Mouse (Mus musculus) kidney, adult 18-20 months (tissue): ENCODE results near the gene Dbnl.

Source experiments
- DNase-seq: peaks from one replicate; pipeline ENCODE4 v3.0.0; 2021

Gene Dbnl

DNA sequence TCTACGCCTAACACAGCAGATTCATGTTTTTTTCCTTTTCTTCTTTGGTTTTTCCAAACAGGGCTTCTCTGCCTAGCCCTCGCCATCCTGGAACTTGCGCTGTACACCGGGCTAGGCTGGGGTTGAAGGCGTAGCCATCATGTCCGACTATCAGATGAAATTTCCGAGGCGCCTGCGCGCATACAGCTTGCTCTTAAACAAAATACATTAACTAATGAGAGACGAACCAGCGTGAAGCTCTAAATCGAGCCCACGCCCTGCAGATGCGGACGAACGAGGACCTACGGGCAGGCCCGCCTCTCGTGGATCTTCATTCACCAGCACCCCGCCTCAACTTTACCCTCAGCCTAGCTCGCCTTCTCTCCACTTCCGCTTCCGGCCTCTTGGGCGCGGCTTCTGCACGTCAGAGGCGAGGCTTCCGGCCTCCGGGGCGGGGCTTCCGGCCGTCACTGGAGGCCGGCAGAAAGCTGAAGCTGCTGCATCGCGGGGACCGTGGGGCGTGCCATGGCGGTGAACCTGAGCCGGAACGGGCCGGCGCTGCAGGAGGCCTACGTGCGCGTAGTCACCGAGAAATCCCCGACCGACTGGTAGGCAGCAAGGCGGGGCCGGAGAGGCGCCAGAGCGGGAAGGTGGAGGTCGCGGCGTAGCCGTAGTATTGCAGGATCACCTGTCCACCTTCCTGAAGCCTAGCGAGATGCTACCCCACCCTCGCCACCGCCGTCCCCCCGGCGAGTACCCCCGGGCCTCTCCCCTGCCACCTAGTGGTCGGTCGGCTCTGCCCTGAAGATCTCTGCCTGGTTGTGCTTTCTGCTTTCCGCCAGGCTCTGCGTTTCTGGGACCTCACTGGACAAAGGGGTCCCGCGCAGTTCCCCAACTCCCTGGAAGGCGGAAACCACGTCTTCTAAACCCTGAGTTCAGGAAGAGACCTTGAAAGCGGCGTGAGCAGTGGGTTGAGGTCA lies at the start of gene Dbnl:
Dbnl (plus strand) TSS at position 433 of the 959 bp plus-strand sequence.
- DNase-seq: peak; percentile 97

DNA sequence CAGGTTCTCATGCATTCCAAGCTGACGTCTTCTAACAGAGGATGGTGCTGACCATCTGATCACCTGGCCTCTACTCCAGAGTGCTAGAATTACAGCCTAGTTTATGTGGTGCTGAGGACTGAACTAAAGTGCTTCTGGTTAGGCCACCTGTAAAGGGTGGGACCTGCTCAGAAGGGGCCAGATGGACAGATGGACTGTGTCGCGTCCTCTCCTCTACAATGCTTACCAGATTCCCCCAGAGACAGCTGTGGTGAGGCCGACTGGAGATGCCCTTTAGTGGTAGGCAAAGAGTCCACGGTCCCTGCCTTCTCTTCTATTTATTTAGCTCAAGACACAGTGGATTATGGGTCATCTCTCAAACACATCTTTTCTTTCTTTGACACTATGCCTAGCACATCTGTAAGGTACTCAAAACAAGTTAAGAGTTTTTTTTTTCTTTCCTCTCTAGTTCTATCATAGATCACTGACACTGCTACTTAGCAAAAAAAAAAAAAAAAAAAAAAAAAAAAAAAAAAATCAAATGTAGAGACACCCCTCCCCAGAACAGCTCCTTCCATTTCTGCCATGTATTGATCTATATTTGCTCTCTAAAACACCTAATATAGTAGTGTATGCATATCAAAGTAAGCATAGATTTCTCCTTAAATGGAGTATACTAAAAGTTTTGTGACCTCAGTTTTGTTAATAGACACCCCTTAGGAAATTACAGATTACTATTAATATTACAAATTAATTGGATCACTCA lies 49.2 kb upstream of the Dbnl start:
- no peak for DNase-seq

DNA sequence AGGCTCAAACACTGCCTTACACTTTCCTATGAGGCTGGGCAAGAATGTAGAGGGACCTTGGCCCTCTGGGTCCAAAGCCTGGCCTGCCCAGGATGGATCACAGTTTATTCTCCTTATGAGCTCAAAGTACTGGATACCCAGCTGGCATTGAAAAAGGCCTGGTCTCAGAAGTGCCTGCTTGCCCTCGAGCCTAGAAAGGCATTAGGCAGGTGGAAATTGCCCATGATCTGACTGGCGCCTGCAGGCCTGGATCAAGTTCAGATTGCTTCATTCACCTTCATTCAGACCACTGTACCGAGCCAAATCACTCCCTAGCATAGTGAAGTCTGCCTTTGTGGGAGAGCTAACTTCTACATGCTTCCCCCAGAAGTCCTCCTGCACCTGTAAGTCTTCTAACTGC lies 48.4 kb upstream of the Dbnl start:
- peak; percentile 68 for DNase-seq

DNA sequence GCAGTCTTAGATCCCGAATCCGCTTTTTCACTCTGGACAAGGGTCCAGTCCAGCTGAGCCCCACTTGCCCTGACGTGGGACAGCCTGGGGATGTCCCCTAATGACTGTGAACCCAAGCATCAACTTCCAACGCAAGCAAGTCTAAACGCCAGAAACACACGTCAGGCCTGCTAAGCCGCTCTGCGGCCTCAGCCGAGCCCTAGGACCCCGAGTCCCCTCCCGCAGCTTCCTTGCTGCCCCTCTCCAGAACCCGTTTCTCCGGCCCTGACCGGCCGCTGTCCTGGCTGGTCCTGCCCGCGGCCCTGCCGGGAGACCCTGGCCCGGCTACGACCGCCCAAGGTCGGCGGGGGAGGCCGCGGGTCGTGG lies 47.7 kb upstream of the Dbnl start:
- DNase-seq: no peak

DNA sequence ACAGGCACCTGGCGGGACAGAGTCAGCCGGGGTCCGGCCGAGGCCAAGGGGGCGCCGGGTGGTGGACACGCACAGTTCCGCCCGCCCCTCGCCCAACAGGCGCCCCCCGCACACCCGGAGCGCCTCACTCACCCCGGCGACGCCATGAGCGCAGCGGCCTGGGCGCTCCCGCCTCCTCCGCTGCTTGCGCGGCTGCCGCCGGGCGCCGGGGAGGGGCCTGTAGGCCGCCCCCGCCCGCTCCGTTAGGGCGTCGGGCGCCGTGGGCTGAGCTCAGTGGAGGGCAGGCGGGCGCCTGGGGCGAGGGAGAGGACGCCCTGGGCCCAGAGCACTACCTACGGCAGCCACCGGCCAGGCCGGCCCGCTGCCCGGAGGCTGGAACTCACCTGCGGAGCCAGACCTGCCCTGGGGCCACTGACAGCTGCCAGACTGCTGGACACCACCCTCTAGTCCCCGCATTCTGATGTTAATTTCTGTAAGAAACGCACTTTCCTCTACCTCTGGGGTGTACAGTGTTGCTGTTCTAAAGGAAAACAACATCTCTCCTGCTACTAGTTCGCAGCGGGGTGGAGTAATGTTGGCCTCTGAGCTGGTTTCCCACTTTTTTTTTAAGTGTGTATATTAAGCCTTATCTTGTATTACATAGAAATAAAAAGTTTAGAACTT lies 47.2 kb upstream of the Dbnl start:
- DNase-seq: peak; percentile 86

DNA sequence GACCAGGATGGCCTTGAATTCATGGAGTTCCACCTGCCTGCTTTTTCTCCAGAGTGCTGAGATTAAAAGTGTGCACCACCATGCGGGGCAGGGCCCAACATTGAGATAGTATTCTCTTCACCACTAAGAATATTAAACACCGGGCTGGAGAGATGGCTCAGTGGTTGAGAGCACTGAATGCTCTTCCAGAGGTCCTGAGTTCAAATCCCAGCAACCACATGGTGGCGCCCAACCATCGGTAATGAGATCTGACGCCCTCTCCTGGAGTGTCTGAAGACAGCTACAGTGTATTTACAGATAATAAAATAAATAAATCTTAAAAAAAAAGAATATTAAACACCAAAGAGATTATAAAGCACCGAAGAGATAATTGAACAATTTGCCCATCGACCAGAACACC lies 46.2 kb upstream of the Dbnl start:
- no peak for DNase-seq

DNA sequence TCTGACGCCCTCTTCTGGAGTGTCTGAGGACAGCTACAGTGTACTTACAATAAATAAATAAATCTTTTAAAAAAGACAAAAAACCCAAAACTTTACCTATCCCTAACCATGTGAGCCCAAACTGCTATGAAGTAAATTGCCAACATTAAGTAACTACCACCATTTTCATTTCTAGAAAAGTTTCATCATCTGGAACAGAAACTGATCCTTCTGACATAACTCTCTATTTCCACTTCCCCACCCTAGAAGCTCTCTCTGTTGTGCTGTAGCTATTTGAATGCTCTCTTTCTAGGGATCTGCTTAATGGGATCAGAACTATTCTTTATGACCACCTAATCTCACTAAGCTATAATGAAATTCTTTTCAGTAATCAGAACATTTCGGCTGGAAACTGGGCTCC lies 43.3 kb upstream of the Dbnl start:
- DNase-seq: no peak

DNA sequence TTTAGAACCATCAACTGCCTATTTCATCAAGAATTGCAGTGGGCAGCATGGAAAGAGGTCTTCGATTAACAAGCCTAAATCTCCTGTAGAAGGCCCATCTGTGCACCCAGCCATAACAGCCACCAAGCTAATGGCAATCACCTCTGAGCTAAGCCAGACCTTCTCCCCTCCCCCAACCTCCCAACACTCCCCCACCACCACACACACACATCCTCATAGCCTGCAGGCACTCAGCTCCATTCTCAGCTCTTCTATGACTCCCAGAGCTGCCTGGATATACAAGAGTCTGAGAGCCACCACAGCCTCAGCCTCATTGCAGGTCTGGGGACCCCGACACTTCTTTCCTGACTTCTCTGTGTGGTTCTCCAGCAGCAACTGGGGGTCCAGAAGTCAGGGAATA lies 34.5 kb upstream of the Dbnl start:
- no peak for DNase-seq

DNA sequence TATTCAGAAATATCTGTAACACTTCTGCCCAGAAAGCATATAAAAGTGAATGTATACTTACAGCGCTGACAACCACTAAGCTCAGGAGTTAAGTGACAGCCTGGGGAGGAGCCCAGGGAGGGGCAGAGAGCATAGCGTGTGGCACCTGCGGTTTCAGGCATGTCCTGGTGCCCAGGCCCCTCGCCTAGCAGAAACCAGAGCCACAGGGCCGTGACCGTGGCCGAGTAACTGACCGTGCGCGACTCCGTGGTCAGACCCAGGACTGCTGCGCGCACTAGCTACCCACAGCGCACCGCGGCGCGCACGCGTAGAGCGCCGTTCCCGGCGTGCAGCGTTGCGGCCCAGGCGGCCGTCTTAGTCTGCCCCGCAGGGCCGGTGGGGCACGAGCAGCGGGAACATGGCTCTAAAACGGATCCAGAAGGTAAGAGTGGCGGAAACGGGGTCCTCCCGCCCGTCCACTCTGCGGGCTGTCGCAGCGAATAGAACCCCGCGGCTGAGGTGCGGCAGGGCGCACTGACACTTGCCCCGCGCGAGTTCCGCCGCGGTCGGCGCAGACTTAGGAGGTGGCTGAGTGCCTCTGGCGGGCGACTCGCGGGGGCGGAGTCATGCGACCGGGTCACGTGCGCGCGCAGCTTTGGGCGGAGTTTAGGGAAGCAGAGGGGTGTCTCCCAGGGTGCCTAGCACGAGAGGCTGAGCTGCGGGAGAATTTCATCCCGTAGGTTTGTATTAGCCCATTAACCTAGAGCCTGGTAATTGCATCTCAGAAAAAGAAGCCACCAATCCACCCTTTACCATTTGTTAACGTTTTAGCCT lies 26.3 kb upstream of the Dbnl start, which contains the start of gene Urgcp:
Urgcp (minus strand) TSS at position 557 of the 813 bp plus-strand sequence.
- DNase-seq: peak; percentile 96

DNA sequence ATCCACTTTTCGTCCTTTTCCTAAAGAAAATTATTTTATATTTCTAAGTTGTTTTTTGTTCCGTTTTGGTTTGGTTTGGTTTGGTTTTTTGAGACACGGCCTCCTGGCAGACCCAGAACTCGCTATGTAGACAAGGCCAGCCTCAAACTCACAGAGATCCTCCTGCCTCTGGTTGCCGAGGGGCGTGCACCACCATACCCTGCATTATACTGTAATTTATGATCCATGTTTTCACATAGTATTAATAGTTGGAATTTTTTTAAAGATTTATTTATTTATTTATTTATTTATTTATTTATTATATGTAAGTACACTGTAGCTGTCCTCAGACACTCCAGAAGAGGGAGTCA lies 25.7 kb upstream of the Dbnl start:
- DNase-seq: no peak

DNA sequence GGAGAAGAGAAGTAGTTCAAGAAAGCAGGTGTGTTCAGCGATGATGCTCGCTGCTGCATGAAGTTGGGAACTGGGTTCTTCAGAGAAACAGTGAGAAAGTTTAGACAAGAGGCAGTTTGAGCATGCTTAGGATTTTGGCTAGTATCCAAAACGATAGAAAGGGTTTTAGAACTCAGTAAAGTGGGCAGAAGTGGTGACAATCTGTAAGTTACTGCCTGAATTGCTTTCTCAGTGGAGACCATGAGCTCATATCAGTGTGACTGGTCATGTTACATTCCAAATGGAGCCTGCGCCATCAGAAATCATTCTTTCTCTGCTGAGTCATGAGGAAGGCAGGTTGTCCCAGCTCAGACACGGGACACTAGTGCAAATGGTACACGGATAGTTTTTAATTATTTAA lies 22.3 kb upstream of the Dbnl start:
- DNase-seq: no peak

DNA sequence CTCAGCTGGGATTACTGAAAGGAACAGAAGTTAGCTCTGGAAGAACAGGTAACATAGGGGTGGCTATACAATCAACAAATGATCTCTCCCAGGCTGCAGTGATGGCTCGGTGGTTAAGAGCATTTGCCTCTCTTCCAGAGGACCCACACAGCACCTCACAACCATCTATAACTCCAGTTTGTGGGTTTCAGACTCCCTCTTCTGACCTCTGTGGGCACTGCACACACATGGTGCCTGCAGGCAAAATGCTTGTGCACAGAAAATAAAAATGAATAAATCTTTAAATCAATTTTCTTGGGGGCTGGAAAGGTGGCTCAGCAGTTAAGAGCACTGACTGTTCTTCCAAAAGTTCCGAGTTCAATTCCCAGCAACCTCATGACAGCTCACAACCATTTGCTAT lies 9.8 kb upstream of the Dbnl start:
- DNase-seq: no peak

DNA sequence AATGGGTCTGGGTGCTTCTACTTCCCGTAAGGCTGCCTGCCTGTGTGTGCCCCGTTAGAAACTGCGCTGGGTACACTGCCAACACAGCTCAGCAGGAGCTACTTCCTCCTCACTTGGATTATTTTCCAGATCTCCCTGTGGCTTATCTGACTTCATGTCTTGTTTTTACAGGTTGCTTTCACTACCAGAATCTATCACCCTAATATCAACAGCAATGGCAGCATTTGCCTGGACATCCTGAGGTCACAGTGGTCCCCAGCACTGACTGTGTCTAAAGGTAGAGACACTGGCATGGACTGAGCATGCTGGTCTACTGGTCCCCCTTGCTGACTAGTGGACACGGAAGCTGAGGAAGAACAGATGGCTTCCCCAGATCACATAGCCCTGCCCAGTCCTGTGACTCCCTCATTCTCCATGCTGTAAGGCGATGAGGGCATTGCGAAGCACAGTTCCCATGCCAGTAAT lies 8.2 kb upstream of the Dbnl start:
- DNase-seq: no peak

DNA sequence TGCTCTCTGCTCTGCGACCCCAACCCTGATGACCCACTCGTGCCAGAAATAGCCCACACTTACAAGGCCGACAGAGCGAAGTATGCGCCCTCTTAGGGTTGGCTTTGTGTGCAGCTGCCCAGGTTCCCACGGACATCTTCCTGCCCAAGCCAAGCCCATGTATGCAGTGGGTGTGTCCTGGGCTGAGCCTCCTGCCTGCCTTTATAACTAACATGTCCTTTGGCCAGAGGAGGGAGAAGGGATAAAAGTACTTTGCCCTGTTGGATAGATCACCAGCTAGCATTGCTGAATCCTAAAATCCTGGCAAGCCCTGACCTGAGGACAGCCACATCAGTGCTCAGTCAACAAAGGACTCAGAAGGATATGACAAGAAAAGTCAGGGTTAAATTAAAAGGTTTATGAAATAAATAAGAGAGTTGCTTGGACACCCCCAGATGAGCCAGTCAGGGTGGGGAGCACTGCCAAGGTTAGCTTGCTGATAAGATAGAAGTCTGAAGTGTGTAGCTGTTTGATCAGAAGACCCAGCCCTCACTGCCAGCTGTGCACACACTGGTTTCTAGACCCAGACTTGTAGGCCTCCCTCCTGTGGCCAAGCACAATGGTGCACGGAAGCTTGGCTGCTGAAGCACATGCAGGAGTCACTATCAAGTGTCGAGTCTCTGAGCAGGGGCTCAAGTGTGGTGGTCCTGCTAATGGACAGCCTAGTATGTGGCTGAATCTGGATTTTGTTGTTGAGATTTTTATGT lies 5.9 kb upstream of the Dbnl start:
- DNase-seq: no peak

DNA sequence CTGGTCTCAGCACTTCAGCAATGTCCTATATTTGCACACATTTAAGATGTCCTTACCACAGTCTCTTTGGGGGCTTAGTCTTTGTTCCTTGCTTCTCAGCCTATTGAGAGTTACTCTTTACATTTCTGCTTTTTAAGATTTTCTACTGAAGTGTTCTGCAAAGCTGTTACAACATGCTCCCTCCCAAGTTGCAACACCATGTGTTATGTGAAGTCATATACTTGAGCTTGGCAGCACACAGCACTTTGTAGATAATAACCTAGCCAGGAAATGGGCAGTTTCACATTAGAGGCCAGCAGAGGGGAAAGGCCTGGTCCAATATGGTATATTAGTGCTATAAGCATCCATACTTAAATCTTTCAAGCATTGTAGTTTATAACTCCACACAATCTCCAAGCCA lies 2.6 kb upstream of the Dbnl start:
- no peak for DNase-seq

DNA sequence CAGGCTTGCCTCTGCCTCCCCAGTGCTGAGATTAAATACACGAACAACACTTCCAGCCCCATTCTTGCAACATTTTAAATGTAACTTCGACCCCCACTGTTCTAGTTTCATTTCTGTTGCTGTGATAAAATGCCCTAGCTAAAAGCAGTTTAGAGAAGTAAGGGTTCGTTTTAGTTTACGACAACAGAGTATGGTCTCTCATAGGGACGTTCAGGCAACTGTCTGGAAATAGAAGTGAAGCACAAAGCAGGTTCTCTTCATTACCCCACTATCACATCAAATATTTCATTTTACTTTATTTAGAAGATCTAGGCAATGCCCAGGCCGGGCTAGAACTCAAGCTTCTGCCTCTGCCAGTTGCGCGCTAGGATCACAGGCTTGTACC lies 625 bp upstream of the Dbnl start:
- DNase-seq: no peak

DNA sequence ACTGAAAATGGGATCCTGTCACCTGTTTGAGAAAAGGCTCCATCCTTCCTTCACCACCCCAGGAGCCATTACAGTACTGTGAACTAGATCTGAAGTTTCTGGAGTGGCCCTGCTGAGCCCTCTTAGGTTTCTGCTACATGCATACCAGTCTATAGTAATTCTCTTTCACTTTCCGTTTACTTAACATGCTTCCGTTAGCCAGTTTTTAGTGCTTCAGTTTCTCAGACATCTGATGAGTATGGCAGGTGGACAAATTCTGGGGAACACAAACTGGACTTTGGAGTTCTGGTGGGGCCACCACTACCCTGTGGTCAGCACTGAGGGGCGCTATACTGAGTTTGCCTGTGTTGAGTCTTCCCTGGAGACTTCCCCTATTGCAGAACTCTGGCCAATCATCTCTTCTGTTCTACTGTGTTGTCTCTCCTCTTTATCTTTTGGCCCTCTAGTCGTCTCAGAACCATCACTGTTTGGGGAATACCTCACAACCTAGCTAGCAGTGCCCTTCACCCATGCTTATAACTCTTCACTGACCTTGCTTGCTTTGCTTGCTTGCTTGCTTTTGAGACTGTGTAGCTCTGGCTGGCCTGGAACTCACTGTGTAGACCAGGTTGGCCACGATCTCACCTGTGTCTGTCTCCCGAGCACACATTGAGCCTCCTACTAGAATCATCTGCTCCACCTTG lies 924 bp downstream of the Dbnl start:
- no peak for DNase-seq

DNA sequence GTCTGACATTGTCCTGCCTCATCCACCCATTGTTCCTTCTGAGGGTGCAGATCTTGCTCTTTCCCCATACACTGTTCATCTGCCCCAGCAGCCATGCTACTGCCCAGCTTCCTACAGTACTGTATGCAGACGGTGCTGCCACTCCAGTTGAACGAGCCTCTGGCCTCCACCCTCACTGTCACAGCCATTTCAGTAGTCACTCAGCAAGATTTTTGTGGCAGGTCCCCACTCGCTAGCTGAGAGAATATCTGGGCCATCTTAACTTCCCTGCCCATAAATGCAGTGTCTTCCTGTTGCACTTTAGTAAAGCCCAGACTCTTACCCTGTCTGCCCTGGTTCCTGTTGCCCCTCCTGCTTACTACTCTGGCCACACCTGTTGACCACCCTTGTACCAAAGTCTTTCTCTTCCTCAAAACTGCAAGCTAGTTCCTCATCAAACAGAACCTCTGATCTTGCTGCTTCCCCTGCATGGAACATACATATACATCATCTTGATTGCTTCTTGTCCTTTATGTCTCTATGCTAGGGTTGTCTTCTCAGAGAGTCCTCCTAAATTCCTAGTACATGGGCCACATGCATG lies 1.6 kb downstream of the Dbnl start:
- DNase-seq: no peak

DNA sequence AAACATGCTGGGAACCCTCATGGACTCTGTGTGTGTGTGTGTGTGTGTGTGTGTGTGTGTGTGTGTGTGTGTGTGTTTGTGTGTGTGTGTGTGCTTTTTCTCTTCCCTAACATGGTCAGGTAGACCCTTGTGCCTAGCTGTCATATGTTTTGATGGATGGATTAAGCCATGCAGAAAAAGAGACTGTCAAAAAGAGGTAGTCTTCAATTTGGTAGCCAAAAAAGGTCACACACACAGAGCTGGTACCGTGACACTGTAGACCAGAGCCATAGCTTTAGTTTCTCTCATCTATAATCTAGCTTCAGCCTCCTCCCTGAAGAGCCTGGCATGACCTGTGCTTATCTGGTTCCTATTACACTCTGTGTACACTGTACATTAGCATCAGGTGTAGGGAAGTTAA lies 2.1 kb downstream of the Dbnl start:
- DNase-seq: no peak

DNA sequence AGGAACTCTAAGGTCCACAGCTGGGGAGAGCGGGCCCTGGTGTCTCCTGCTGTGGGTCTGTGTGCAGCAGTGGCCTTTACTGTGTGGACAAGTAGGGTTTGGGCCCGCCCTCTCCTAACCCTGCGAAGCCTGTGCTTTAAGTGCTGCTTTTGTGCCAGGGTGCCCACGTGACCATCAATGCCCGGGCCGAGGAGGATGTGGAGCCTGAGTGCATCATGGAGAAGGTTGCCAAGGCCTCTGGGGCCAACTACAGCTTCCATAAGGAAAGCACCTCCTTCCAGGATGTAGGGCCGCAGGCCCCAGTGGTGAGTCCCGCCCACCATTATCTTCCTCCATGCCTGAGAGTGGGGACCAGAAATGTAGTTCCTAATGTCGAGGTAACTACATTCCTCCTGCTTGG lies 7.0 kb downstream of the Dbnl start:
- no peak for DNase-seq

DNA sequence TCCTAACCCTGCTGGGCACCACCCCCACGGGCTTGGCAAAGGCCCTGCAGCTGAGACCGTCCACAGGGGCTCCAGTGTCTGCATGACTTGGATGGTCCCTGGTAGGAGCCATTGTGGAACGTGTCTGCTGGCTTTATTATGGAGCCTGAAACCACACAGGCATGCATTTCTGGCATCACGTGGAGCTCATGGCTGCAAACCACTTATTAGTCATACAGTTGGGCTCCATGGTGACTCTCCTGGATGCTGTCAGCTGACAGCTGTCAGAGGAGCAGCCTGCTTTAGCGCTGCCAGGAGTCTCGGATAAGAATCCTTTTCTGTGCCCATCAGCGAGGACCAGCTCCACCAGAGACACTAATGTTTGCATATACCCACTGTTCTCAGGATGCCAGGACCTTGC lies 7.4 kb downstream of the Dbnl start:
- DNase-seq: no peak
